Mouse (Mus musculus): ENCODE measurements at regions not wholly inside any gene's neighbourhood (a gene's known extent, or its start where the extent isn't known, plus 50 kb on each side); places are given as distances from the start of the nearest gene placed in this dataset.

- DNase-seq: peak in 1 of 2 experiments; percentile 13
These were observed 206.0 kb downstream of the Sptssa start for GRCm38 (mm10) chr12:54450369-54450768.

GRCm38 (mm10) chr12:54448221-54448620, 208.2 kb downstream of the Sptssa start:
- peak; percentile 33 to 53 for DNase-seq

- DNase-seq: no peak
These were observed 209.0 kb downstream of the Sptssa start for GRCm38 (mm10) chr12:54447354-54447753.

- no peak for DNase-seq
These were observed 210.0 kb downstream of the Sptssa start for GRCm38 (mm10) chr12:54446356-54446755.

- peak in 1 of 2 experiments; percentile 14 for DNase-seq
These were observed 212.0 kb downstream of the Sptssa start for GRCm38 (mm10) chr12:54444416-54444815.

GRCm38 (mm10) chr12:54443285-54443684, 213.1 kb downstream of the Sptssa start:
- DNase-seq: peak; percentile 83 to 86

- DNase-seq: peak in 1 of 2 experiments; percentile 8
These were observed 214.0 kb downstream of the Sptssa start for GRCm38 (mm10) chr12:54442408-54442807.

GRCm38 (mm10) chr12:54440851-54441593, 215.4 kb downstream of the Sptssa start:
- no peak for DNase-seq

- no peak for DNase-seq
These were observed 217.6 kb downstream of the Sptssa start for GRCm38 (mm10) chr12:54438793-54439192.

- no peak for DNase-seq
These were observed 221.6 kb upstream of the Egln3 start for GRCm38 (mm10) chr12:54425236-54425635.

- no peak for DNase-seq
These were observed 211.2 kb upstream of the Egln3 start for GRCm38 (mm10) chr12:54414829-54415228.

GRCm38 (mm10) chr12:54414201-54414600, 210.5 kb upstream of the Egln3 start:
- DNase-seq: peak; percentile 27 to 42

- DNase-seq: no peak
These were observed 206.5 kb upstream of the Egln3 start for GRCm38 (mm10) chr12:54410038-54410605.

GRCm38 (mm10) chr12:54408906-54409305, 205.2 kb upstream of the Egln3 start:
- no peak for DNase-seq

- no peak for DNase-seq
These were observed 203.7 kb upstream of the Egln3 start for GRCm38 (mm10) chr12:54407301-54407896.

GRCm38 (mm10) chr12:54405066-54405465, 201.4 kb upstream of the Egln3 start:
- DNase-seq: peak in 1 of 2 experiments; percentile 22

GRCm38 (mm10) chr12:54402591-54402990, 198.9 kb upstream of the Egln3 start:
- peak in 1 of 2 experiments; percentile 13 for DNase-seq

GRCm38 (mm10) chr12:54401665-54402064, 198.0 kb upstream of the Egln3 start:
- no peak for DNase-seq

GRCm38 (mm10) chr12:54400084-54400483, 196.4 kb upstream of the Egln3 start:
- no peak for DNase-seq

GRCm38 (mm10) chr12:54398080-54398479, 194.4 kb upstream of the Egln3 start:
- no peak for DNase-seq

- DNase-seq: no peak
These were observed 193.3 kb upstream of the Egln3 start for GRCm38 (mm10) chr12:54396952-54397351.

- DNase-seq: no peak
These were observed 192.7 kb upstream of the Egln3 start for GRCm38 (mm10) chr12:54396341-54396740.

GRCm38 (mm10) chr12:54385401-54385800, 181.7 kb upstream of the Egln3 start:
- peak in 1 of 2 experiments; percentile 14 for DNase-seq

GRCm38 (mm10) chr12:54384116-54384515, 180.5 kb upstream of the Egln3 start:
- no peak for DNase-seq

Data from kidney, postnatal 4 days (tissue).